Mouse (Mus musculus): ENCODE results near the gene Sppl2a.
A peak's percentile ranks its signal among the peaks of the same experiment; 100 is the strongest.
"Not testable (repeated sequence)": the region's sequence is repeated elsewhere in the genome, so short reads cannot be mapped to it uniquely, and the experiment has no call there.

Sppl2a gene

DNA sequence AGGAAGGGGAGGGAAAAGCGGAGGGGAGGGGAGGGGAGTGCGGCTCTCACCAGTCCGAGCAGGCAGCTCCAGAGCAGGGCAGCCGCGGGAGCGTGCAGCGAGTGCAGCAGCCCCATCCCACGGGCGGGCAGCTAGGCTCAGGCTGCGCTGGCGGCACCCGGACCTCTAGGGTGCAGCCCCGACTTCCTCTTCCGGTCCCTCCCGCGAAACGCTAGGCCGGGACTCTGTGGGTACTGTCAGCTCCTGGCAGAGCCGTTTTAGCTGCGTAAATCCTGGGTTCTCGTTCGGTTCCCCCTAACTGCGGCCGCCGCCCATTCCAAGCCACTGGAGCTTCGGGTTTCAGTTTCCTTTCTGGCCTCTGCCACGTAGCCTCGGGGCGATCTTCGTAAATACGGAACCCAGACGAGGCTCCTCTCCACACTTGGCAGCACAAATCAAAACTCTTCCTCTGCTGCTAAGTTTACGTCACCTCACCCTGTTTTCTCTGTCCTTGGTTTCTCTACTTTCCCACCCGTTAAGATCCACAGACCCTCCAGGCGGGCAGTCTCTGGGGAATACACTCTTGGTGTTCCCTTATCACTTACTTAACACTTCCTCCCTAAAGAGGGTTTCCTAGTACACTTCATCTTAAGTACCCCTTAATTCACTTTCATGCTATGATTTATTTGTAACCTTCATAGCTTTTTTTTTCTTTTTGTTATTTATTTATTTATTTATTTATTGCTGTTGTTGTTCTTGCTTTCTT, at the start of gene Sppl2a:
Sppl2a (minus strand) TSS at position 339 of the 745 bp plus-strand sequence.
- peak; percentile 93 for DNase-seq (ENCODE audit: low spot score)

DNA sequence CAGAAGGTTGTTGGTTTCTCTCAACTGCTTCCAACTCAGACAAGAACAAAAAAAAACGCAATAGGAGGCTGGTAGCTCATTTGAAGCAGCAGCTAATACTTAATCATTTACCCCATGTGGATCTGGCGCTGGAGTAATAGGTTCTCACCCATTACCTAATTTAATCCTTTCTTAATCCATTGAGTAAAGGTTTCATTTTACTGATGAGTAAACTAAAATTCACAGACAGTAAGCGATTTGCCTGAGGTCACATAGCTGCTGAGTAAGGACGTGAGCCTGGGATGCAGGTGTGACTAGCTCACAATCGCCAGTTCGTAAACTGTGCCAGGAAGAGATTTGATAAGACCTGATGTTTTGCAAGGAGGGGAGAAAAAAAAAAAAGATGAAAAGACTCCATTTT, 44.4 kb upstream of the Sppl2a start:
- DNase-seq (ENCODE audit: low spot score): no peak

DNA sequence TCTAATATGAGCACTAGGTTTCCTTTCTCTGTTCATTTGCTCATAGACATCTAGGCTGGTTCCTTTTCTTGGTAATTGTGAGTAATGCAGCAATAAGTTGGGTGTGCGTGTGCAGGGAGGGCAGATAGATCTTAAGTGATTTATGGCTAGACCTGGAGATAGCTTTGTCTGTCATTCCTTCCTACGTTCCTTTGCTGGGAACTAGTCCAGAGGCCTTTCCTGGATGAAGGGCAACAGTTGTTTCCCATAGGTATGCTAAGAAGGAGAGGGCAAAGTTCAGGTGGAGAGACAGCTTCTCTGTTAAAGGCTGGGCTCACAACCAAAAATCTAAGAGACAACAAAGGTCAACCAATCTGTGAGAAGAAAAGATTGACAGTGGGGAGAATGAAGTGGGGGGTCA, 28.7 kb upstream of the Sppl2a start:
- DNase-seq (ENCODE audit: low spot score): no peak

DNA sequence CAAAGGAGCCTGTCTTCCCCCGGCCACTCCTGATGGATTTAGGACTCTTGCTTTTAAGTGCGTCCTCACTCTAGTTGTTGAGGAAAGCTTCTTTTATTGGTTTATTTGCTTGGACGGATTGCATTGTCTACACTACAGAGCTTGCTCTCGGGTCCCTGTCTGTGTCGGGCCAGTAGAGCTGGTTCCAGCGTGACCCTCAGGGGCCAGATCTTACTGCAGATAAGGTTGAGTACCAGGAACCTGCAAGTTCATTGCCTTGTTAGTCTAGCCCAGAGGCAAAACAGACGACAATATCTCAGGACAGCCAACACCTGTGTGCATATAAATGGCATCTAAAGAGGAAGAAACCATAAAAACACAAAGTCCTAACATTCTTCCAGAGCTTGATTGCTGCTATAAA, 22.6 kb upstream of the Sppl2a start:
- no peak for DNase-seq (ENCODE audit: low spot score)

DNA sequence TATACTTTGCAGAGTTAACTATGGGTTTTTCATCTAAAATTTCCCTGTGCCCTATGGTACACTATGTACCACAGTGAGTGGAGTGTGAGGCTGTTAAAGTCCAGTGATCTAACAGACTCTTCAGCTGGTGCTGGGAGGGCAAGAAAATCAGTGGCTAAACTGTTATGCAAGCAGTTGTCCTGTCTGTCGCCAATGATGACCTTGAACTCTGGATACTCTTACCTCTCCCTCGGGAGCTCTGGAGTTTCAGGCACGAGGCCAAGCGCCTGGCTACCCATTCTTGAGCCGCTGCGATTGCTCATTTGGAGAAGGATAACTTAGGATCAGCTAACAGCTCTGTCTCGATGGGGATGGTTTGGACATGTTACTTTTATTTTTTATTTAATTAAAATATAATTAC, 18.1 kb upstream of the Sppl2a start:
- DNase-seq (ENCODE audit: low spot score): no peak

DNA sequence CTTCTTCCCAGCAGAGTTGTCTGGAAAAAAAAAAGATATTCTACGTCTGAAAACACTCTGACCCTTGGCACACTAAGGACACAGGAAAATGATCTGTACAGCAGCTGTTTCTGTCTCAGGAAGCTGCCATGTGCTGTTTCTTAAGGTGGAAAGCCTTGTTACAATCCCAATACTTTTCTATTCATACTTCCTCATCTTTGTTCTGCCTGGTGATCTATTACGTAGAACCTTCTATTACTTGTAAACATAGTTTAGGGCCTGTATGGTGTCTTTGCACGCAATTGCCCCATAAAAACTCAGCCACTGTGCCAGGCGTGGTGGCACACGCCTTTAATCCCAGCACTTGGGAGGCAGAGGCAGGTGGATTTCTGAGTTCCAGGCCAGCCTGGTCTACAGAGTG, 17.4 kb upstream of the Sppl2a start:
- DNase-seq (ENCODE audit: low spot score): no peak

DNA sequence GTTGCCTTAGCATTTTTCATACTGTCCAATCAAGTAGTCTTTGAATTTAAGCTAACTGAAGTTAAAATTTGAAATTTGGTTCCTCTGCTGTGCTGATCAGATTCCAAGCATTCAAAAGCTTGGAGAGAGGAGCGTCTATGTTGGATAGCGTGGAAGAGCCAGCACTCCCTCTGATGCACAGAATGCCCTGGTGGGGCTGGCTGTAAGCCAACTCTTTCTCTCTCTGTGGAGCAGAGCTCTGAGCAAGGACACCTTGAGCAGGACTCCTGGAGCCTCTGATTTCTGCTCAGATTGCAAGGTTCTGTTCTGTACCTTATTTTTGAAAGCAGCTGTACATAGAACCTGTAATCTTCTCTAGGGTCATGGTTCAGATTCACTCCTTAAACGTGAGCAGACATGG, 16.8 kb upstream of the Sppl2a start:
- no peak for DNase-seq (ENCODE audit: low spot score)

DNA sequence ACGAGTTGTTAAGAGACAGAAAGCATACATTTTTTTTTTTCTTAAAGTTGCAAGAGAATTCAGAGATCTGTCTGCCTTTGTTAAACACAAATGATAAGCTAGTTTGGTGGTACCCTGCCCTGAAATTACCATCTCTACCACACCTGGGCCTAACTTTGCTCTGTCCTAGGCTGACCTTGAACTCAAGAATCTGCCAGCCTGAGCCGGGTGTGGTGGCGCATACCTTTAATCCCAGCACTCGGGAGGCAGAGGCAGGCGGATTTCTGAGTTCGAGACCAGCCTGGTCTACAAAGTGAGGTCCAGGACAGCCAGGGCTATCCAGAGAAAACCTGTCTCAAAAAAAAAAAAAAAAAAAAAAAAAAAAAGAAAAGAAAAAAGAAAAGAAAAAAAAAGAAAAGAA, 16.3 kb upstream of the Sppl2a start:
- not testable (repeated sequence) for DNase-seq (ENCODE audit: low spot score)

DNA sequence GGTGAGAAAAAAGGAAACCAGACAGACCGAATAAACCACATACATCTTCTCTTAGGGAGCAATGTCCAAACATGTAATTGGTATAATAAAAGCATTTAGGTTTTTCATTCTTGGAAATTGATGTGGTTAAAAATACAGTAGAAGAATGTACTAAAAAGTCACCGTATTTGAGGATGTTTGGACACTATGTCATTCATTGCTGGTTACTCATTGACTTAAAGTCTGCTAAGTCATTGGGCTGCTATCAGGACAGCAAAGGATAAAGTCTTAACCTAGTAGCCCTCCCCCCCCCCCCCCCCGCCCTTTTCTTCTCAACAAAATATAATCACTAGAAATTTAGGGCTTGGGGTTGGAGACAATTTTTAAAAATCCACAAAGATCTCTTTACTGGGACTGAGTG, 15.2 kb upstream of the Sppl2a start:
- no peak for DNase-seq (ENCODE audit: low spot score)

DNA sequence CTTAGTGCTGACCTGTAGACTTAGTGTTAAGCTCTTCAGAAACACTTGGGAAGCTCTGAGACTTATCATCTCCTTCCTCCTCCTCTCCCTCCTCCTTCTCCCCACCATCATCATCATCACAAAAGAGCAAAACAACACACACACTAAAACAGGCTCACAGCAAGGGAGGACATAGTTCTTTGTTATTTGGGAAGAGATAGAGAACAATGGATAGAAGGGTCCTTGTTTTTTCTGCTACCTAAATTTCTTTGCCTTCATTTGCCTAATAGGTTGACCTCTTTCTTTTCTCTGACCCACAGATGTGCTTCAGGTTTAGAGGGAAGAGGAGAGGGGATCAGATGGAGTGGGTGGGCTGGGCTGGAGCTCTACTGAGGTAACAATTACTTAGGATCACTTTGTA, 14.6 kb upstream of the Sppl2a start:
- no peak for DNase-seq (ENCODE audit: low spot score)

DNA sequence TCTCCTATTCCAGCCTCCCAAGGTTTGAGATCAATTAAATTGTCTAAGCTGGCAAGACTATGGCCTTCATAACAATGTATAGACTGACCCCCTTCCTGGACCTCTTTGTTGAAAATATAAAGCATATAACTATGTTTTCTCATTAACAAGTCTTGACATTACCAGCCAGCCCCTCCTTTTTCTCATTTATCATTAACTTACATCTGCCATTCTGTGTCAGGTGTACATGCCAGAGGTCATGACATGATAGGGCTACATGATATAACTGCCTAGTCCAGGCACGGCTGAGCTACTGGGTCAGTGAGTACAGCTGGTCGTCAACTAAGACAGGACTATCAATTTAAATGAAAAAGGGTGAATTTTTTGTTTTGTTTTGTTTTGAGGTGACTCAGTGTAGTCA, 10.2 kb upstream of the Sppl2a start:
- no peak for DNase-seq (ENCODE audit: low spot score)

DNA sequence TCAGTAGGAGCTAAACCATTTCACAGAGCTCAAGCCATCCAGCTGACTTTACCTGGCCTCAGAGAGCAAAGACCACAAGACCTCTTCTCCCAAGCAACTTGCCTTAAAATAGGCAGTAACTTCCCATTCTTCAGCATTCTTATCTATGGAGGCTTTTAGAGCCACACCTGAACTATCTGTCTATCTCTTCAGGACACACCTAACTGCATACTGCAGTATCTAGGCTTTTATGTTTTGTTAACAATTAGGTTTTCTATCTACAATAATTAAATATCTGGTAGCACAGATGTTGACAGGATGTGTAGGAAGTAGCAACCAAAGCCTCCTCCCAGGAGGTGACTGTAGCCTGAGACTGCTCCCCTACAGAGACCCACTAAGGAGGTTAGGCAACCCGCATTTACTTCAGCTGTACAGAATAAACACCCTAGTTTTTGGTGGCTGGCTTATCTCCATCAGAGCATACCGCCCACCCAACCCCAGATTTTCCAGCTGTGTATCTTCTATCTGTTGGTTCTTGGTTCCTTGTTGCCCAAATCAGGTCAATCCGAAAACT, 7.4 kb upstream of the Sppl2a start:
- no peak for DNase-seq (ENCODE audit: low spot score)

DNA sequence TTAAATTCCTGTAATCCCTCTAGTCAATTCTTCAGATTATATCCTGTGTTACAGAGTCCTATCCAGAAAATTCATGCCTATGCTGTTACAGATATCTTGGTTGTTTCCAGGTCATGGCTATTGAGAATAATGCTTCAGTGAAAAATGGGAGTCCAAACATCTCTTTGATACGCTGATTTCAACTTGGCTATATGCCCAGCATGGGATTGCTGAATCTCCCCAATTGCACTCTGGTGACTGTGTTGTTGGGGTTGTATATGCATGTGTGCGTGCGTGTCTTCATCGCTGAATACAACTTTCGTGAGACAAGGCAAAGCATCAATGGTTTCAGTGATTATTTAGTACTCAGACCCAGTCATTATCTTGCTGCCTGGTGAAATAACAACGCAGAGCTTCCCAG, 5.0 kb upstream of the Sppl2a start:
- DNase-seq (ENCODE audit: low spot score): no peak

DNA sequence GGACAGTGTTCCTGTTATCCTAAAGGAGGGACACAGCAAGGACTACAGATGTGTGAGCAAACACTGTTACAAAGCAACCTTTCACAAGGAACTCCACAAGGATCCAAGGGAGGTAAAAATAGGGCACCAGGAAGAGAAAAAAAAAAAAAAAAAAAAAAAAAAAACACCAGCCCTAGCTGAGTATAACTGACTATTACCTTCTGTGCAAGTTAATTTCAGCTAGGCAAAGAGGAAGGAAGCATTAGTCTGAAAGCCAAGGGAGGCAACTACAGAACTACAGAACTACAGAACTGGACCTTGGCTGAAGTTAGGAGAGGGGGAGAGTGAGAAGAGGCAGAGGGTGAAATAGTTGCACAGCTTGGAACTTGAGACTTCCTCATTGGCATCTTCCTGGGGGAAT, 886 bp upstream of the Sppl2a start:
- DNase-seq (ENCODE audit: low spot score): no peak

DNA sequence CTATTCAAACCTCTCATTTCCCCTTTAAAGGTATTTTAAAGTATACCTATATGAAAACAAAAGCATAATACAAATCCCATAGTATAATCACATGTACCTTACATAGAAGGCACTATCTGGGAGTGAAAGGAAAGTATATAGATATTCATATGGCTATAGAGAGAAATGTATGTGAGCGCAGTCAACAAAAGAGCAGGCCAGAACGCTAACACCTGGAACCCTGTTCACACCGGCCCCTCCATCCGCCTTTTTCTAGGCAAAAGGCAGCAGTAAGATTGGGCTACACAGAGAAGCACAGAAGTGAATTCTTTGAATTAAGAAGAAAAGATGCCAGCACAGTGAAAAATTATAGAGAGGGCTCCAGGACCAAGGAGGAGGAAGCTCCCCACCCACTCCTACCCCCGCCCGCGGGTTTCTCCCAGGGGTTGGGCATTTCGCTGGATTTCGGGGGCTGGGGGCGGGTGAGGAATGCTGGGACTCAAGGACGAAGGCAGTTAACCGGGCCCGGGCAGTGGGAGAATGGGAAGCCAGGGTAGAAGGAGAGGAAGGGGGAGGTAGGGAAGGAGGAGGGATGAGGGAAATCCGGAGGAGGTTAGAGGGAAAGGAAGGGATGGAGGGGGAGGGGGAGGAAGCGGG, 656 bp downstream of the Sppl2a start:
- DNase-seq (ENCODE audit: low spot score): no peak

DNA sequence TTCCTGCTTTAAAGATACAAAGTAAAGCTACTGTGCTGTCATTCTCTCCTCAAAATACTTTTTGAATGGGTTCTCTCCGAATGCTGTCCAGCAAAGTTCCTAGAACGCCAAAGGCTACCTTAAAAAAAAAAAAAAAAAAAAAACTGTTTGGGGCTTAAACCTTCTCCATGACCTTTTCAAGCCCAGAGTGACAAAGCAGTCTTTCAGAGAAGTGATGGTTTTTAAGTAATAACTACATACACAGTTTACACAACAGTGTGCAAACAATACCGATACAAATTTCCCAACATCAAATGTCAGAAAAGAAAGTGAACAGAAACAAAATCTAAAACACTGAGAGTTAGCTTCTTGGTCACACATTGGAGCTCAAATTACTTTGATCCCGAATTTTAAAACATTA, 1.3 kb downstream of the Sppl2a start:
- DNase-seq (ENCODE audit: low spot score): no peak

DNA sequence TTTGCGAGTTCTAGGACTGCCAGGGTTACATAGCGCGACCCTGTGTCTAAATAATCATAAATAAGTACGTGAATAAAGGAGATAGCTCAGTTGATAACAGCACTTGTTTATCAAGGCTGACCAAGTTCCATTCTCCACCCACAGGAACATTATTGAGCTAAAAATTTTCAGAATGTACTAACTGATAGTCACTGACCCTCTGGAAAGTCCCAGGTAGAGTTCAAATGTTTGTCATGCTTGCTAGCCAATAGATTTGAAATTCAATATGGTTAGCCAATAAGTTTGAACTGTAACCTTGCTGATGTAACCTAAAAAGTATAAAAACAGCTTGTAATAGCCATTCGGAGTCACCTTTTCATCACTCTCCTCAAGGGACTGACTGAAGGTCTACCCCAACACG, 4.4 kb downstream of the Sppl2a start:
- no peak for DNase-seq (ENCODE audit: low spot score)

DNA sequence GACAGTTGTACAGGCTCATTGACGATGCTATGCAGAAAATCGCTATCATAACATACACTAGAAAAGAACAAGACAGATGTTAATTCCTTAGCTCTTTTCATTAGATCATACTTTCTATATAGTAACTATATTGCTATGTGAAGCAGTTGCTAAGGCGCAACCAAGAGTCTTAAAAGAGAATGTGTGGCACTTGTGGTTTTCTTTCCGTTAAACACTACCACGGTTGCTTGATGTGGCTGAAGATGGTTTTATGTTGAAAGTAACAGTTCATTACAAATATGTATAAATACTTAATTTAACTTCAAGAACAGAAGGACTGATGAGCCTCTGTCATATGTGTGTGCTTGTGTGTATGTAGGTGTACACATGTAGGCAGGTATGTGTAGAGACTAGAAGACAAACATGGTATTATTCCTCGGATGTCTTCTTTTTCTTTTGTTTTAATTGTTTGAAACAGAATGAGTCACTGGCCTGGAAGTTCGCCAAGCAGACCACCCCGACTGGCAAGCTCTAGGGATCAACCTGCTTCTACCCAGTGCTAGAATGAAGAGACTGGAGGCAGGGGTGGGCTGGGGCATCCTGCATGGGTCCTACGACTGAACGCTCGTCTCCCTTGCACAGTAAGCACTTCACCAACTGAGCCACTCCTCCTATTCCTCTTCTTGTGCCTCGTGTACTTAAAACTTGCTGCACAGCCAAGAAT, 12.5 kb downstream of the Sppl2a start:
- no peak for DNase-seq (ENCODE audit: low spot score)

DNA sequence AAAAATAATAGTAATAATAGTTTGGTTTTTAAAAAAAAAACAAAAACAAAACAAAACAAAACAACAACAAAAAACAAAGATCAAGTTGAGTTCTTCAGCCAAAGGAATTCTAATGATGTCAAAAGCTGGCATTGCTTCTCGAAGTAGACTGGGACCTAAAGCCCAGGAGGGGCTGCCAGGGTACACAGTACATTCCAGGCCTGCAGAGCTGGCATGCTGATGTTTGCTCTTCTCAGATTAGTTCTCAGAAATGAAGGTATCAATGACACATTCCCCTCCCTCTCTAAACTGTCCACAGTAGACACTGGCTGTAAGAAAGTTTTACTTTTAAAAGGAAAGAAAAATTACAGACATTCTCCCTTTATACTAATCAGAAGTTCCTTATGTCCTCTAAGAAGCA, 16.8 kb downstream of the Sppl2a start:
- no peak for DNase-seq (ENCODE audit: low spot score)

DNA sequence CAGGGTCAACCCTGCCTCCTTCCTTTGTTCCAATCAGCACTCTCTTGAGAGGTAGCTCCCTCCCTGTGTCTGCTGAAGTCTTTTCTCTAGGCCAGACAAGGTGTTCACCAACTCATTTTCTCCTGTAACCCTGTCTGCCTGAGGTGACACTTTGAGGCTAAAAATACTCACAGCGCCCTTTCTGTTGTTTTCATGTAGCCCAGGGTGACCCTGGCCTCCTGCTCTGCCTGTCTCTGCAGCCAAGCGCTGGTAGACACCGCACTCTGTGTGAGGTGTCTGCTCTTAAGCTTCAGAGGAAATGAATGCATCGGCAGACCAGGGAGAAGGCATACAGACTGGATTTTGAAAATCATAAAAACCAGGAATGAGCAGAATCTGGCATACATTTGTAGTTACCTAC, 18.9 kb downstream of the Sppl2a start:
- DNase-seq (ENCODE audit: low spot score): no peak

DNA sequence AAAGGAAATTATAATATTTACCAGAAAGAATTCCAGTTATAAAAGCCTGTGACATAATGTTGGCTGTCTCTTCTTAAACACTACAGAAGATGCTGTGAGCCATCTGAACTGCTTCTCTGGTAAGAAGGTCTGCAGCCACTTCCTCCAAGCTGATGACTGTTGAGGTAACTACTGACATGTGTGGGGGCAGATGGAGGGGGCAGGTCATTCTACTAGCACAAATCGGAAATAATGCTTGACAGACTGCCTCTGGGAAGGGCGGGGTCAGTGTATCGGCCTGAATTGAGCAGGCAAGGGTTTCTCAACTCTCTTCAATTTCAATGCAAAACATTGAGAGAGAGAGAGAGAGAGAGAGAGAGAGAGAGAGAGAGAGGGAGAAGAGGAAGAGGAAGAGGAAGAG, 28.9 kb downstream of the Sppl2a start:
- no peak for DNase-seq (ENCODE audit: low spot score)

DNA sequence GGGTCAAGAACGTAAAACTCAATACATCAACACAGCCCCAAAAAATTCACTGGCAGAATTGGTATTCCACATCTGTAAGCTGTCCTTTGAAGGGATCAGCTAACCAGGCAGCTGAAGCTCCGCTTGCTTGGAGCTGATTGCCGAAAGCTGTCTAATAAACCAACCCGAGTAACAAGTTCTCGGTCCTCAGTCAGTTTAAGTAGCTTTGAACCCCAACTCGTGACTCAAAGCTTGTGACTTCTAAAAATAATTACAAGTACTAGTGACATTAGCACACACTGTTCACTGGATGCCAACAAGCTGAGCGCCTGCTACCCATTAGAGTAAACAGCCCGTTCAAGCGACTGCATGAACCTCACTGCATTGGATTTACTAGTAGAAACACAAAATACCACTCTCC, 35.5 kb downstream of the Sppl2a start:
- DNase-seq (ENCODE audit: low spot score): no peak

DNA sequence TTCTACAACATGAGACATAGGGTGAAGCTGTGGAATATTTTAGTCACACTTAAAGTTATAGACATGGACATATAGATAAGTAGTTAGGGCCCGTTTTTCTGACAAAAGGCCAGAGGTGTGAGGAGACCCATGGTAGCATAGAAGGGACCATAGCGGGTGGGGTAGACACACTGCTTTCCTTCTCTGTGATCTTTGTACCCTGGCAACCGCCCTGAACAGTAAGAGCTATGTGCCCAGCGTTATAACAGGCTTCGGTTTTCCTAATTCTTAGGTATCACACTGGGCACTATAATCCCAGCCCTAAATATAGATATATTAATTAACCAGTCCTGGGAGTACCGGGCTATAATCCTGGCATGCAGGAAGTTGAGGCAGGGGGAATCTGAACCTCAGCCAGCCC, 36.1 kb downstream of the Sppl2a start:
- no peak for DNase-seq (ENCODE audit: low spot score)
